Mouse (Mus musculus) testis, postnatal 10 days (tissue): ENCODE data around the gene Gcsam.

Source experiments
- DNase-seq: peaks from one replicate; pipeline ENCODE4 v3.0.0; 2021; ENCODE audit warnings: low spot score

The Gcsam gene

GRCm38 (mm10) chr16:45651497-45651896 is 41.3 kb downstream of the Gcsam start:
- no peak for DNase-seq

- DNase-seq = no peak
These were observed 43.1 kb downstream of the Gcsam start for GRCm38 (mm10) chr16:45653009-45653933.

- peak; percentile 43 for DNase-seq
These were observed 43.8 kb downstream of the Gcsam start, which contains the start of gene BC016579 for GRCm38 (mm10) chr16:45653934-45654332. Gene BC016579, minus strand, starts transcription at chr16:45654068.

DNA sequence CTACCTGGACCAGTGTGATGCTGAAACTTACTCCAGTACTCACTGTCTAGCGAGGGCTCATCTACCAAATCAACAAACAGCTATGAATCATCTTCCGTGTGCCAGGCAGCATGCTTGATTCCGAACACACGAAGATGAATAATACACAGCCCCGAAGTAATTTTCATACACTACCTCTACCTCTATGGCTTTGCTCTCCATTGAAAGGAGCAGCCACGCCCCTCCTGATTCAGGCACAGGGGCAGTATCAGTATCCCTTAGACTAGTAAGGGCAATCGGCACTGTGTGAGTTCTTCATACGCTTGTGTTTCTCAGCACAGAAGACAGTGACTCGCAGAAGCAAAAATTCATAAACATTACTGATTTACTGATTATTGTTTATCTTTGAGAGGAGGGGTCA is 44.3 kb downstream of the Gcsam start:
- no peak for DNase-seq

DNA sequence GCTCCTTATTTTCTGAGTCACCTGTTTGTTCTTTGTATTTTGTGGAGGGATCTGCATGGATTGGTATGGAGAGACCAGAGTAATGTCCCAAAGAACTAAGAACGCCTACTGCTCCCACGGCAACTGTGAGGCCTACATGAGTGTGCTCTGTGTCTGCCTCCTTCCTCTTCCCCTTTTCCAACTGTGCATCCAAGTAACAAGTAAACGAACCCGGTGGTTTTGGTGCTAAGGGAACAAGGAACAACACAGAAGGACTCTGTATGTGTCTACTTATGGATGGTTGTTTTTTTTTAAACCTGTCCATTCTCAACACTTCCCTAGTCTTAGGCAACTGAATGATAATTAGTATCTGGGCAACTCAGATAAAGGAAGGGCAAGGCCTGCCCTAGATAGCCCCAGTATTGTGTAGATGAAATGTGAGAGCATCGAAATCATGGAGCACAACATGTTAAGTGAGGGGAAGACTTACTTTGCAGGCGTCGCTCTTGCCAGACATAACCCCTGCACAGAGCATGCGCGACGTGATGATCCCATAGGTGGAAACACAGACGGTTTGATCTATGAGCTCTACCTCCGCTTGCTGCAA is 47.5 kb downstream of the Gcsam start:
- DNase-seq = no peak

- DNase-seq = no peak
These were observed 48.1 kb downstream of the Gcsam start for GRCm38 (mm10) chr16:45658248-45658647.

DNA sequence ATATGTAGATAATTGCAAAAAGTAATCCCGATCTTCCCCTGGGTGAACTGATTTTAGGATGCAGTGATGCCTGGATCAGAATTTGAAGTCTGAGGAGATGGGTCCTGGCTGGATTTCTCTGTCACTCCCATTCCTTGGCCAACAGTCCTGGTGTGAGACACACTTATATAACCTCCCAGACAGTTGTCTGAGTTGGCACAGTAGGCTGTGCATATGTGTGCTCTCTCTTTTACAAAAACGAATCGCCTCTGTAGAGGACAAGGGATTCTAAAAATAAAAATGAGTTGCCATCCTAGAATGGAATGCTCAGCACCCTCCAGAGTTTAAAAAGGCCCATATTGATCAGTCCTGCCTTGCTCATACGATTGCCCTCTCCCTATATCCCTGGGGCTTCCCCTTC is 49.4 kb downstream of the Gcsam start:
- DNase-seq = no peak

DNA sequence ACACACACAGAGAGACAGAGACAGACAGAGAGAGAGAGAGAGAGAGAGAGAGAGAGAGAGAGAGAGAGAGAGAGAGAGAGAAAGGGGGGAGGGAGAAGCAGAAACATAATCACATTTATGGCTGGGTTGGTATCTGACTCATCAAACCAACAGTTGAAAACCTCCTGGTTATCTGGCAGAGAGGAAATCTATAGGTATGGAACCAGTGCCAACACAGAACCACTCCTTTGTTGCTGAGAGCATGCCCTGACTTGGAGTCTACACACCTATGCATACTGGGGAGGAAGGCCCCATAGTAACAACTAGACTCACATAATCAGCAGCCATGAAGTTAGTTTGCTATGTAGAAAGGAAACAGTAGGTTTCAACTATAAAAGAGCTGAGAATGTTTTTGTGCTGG is 52.2 kb downstream of the Gcsam start:
- no peak for DNase-seq

- no peak for DNase-seq
These were observed 56.0 kb downstream of the Gcsam start for GRCm38 (mm10) chr16:45666136-45666535.

GRCm38 (mm10) chr16:45668178-45668577 is 58.0 kb downstream of the Gcsam start:
- no peak for DNase-seq

DNA sequence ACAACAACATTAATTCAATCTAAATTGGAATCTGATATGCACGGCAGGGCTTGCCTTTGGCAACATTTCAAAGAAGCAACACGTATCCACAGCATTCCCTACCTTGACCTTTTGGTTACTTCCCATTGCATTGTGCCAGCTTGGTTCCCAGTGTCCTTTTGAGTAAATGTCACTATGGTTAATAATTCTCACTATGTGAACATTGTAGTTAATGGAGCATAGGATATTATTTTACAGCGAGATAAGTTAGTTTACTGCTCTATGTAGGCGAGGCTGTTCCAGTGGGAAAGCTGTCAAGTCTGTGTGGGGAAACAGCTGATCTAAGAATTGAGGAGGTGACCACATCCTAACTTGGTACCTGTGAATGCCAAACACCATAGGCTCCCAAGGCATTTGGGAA is 59.8 kb downstream of the Gcsam start:
- DNase-seq = no peak
